Mouse (Mus musculus): ENCODE results near the gene Galc.

DNA sequence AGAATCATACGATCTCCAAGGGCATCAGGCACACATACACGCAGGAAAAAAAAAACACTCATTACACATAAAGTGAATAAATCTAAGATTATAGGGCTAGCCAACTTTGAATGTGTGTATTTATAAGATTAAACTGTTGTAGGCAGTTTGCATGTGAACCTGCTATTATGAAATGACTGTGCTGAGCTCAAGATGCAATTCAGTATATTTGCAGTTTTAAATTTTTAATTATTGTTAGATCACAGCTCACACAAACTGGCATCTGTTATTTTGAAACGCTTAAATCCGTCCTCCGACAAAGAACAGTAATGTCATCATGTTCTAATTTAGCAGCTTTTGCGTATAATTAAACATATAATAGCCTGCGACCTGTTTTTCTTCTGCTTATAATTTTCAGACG, 21.7 kb upstream of the Galc start:
- TF ChIP-seq POLR2A (IDR thresholded peaks at IDR 0.05; ENCODE audit: borderline replicate concordance, insufficient read depth, low read length), result no peak
- TF ChIP-seq CTCF (IDR thresholded peaks at IDR 0.05; ENCODE audit: borderline replicate concordance, insufficient read depth, low read depth, low read length), result no peak

Measured in cerebellum, adult 2 months (tissue).